Mouse (Mus musculus) E14TG2a.4 (cell line): ENCODE results near the gene Mynn.

Experiments used
- H3K27me3 ChIP-seq: 2 replicates; pipeline ENCODE4 v1.6.1; 2014; ENCODE audit warnings: low read length, control low read depth; ENCODE audit not compliant: insufficient read depth
- H3K36me3 ChIP-seq: 2 replicates; pipeline ENCODE4 v1.6.1; 2014; ENCODE audit warnings: low read length, control low read depth; ENCODE audit not compliant: insufficient read depth
- H3K4me1 ChIP-seq: replicated peaks from 2 replicates; pipeline ENCODE4 v1.6.1; 2014; ENCODE audit warnings: low read depth, low read length, control low read depth
- H3K4me3 ChIP-seq: replicated peaks from 2 replicates; pipeline ENCODE4 v1.5.1; 2014; ENCODE audit warnings: mild to moderate bottlenecking, low read length
- H3K9me3 ChIP-seq: 2 replicates; pipeline ENCODE4 v1.6.1; 2014; ENCODE audit warnings: low read length, control low read depth
- CTCF ChIP-seq: conservative IDR thresholded peaks from 2 replicates; pipeline ENCODE4 v1.5.1; 2014; ENCODE audit warnings: low read length
- NANOG ChIP-seq: IDR thresholded peaks from 2 replicates; pipeline ENCODE4 v1.6.1; 2014; ENCODE audit warnings: borderline replicate concordance, low read length, mixed read lengths
- POU5F1 ChIP-seq: IDR thresholded peaks from 2 replicates; pipeline ENCODE4 v1.6.1; 2014; ENCODE audit warnings: low read length, borderline replicate concordance

The Mynn gene

DNA sequence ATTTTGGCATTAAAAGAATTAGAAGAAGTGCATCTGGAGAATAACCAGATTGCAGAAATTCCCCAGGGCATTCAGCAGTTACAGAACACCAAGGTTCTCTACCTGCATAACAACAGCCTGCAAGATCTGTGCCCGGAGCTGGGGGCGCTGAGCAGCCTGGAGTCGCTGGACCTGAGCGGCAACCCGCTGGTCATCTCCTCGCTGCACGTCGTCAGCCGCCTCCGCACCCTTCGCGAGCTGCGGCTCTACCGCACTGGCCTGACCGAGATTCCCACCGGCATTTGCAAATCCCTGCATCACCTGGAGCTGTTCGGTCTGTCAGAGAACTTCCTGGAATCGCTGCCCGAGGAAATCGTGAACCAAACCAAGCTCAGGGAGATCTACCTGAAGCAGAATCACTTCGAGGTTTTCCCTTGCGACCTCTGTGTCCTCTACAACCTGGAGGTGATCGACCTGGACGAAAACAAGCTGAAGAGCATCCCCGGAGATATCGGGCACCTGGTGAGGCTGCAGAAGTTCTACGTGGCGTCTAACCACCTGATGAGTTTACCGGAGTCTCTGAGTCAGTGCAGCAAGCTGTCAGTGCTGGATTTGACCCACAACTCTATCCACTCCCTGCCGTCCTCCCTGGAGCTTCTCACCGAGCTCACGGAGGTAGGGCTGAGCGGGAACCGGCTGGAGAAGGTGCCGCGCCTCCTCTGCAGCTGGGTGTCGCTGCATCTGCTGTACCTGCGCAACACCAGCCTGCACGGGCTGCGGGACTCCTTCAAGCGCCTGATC lies 48.4 kb downstream of the Mynn start:
- Histone ChIP-seq H3K9me3 (no peaks in the 10 kb centered on the region), H3K4me3 (peak overlapping the region; percentile 80), H3K36me3 (peaks cover 8% of the 10 kb centered on the region), H3K27me3 (no peaks in the 10 kb centered on the region), H3K4me1 (peaks cover 71% of the 10 kb centered on the region)
- TF ChIP-seq CTCF: 0 out of 2 replicates have a peak, but pooled peaks have one; percentile 3
- no peak for TF ChIP-seq POU5F1

DNA sequence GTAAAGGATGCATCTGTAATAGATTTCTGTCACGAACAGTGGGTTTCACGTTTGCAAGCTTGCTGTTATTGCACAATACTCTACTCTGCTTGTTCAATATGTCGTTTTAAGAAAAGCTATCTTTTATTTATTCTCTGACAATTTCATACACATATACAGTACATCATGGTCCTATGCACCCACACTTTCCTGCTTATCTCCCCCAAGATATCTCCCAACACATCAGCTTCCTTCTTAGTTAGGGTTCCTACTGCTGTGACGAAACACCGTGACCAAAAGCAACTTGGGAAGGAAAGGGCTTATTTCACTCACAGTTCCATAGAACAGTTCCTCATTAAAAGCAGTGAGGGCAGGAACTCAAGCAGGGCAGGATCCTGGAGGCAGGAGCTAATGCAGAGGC lies 54.1 kb downstream of the Mynn start:
- H3K27me3 ChIP-seq: no peaks in the 10 kb centered on the region
- H3K36me3 ChIP-seq: peaks cover 9% of the 10 kb centered on the region; the same call in 1 of the 2 replicates
- no peak overlapping the region for H3K4me3 ChIP-seq
- TF ChIP-seq CTCF (no peak), POU5F1 (no peak), NANOG (no peak)
- H3K9me3 ChIP-seq: no peaks in the 10 kb centered on the region
- peaks cover 46% of the 10 kb centered on the region for H3K4me1 ChIP-seq

DNA sequence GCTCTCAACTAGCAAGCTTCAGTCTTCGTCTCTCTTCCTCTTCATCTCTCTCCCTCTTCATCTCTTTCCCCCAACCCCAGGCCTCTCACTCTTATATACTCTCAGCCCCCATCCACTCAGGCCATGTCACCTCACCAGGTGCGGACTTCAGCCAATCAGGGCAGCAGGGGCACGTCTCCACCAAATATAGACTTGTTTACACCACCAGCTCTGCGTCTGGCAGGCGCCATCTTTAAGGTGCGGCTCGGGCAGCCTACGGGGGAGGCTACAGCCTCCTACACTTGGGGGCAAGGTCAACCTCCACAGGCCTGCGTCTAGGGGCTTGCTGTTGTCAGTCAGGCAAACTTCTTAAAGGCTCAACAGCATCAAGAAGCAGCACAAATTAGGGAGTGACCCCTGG lies 56.6 kb downstream of the Mynn start:
- Histone ChIP-seq H3K4me3 (peak overlapping the region; percentile 21; the same call in 1 of the 2 replicates), H3K36me3 (peaks cover 9% of the 10 kb centered on the region; the same call in 1 of the 2 replicates), H3K27me3 (no peaks in the 10 kb centered on the region), H3K4me1 (peaks cover 22% of the 10 kb centered on the region), H3K9me3 (no peaks in the 10 kb centered on the region)
- TF ChIP-seq CTCF: no peak
